ENCODE assay signal across 24 mouse cellular contexts in the genomic region with DNA sequence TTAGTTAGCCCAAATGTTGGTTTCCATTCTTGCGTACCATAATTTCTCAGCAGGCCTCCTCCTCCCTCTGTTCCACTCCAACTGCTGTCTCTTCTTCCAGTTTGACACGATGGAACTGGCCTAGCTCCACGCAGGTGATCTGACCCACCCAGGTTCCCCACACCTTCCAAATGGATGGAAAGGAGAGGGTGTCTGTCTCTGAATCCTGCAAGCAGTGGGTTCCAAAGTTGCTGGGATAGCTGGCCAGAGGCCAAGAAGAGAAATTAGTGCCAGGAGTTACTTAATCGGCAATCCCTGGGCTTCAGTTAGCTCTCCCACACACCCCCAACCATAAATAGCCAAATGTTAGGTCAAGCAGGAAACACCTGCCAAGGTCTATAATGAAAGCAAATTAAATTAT.
"Had no signal": no experiment of that assay in that cellular context is flagged by ENCODE, and none has a peak within 500 bp of the region (broad histone marks: within the 10 kb centered on the region; RNA-seq: fewer than 3 reads in every experiment).

No protein-coding gene starts in this region.

- H3K9me3 ChIP-seq: heart, embryonic 12.5 days; hindbrain, embryonic 10.5 days; hindbrain, embryonic 12.5 days; intestine, embryonic 15.5 days; limb, embryonic 10.5 days; limb, embryonic 12.5 days had no signal

- H3K27me3 ChIP-seq: hindbrain, embryonic 12.5 days; intestine, embryonic 15.5 days had no signal

- ATAC-seq: hindbrain, embryonic 16.5 days; inflammation-experienced regulatory T-cells, adult 6 months; intestine, embryonic 15.5 days; intestine, postnatal 0 days had no signal

- H3K9ac ChIP-seq: heart, embryonic 12.5 days; hindbrain, embryonic 12.5 days; hindbrain, embryonic 14.5 days; intestine, embryonic 15.5 days; limb, embryonic 12.5 days had no signal

- H3K4me2 ChIP-seq: heart, embryonic 12.5 days; hindbrain, embryonic 12.5 days; hindbrain, embryonic 14.5 days; intestine, embryonic 15.5 days; limb, embryonic 12.5 days had no signal

- H3K4me3 ChIP-seq: gastrocnemius, adult 2 months; heart, adult 2 months; heart, embryonic 12.5 days; hindbrain, embryonic 10.5 days; hindbrain, embryonic 12.5 days; intestine, embryonic 15.5 days; layer of hippocampus, adult 2 months; left cerebral cortex, adult 2 months; limb, embryonic 10.5 days; limb, embryonic 12.5 days had no signal

- H3K36me3 ChIP-seq: heart, embryonic 12.5 days; hindbrain, embryonic 10.5 days; intestine, embryonic 15.5 days; limb, embryonic 10.5 days; limb, embryonic 12.5 days had no signal

- DNase-seq: gastrocnemius, adult 2 months; gastrocnemius, postnatal 10 days; gastrocnemius, postnatal 25 days; heart, adult 2 months; heart, postnatal 10 days; heart, postnatal 4 days; kidney, adult 18-20 months; kidney, adult 8-10 months; kidney, postnatal 10 days; kidney, postnatal 25 days; kidney, postnatal 4 days; liver had no signal

- H3K4me1 ChIP-seq: intestine, embryonic 15.5 days had no signal

- H3K27ac ChIP-seq: gastrocnemius, adult 2 months; heart, adult 2 months; hindbrain, embryonic 10.5 days; hindbrain, embryonic 12.5 days; hindbrain, embryonic 14.5 days; intestine, embryonic 15.5 days; layer of hippocampus, adult 2 months; left cerebral cortex, adult 2 months; limb, embryonic 10.5 days; limb, embryonic 12.5 days had no signal
